Mouse (Mus musculus): ENCODE data around the gene Psmb5.

The Psmb5 gene

GRCm38 (mm10) chr14:54569451-54570392, 48.1 kb downstream of the Psmb5 start:
- Histone ChIP-seq H3K27me3 (ENCODE audit: control insufficient read depth, insufficient read depth, low read length, poor library complexity, severe bottlenecking) (no peaks in the 10 kb centered on the region), H3K36me3 (ENCODE audit: control insufficient read depth, insufficient read depth, low read length, poor library complexity, severe bottlenecking) (no peaks in the 10 kb centered on the region)
- no peak for DNase-seq (ENCODE audit: low read depth, low spot score)

- DNase-seq (ENCODE audit: low read depth, low spot score) = peak; percentile 79
- H3K36me3 ChIP-seq (ENCODE audit: control insufficient read depth, insufficient read depth, low read length, poor library complexity, severe bottlenecking) = no peaks in the 10 kb centered on the region
- no peaks in the 10 kb centered on the region for H3K27me3 ChIP-seq (ENCODE audit: control insufficient read depth, insufficient read depth, low read length, poor library complexity, severe bottlenecking)
Measured at GRCm38 (mm10) chr14:54568694-54569414, 49.0 kb downstream of the Psmb5 start.
